Mouse (Mus musculus): ENCODE results near the gene Ypel3. TPM values are rescaled to one million over a fixed set of nuclear protein-coding genes. Genes with fewer than 3 reads are reported as not detected.

Ypel3 gene
- polyA plus RNA-seq, 1 experiment from 2014 or later = 64.6 TPM

- Histone ChIP-seq H3K27ac (ENCODE audit: low read depth, low read length) (peak overlapping the region; percentile 89), H3K4me2 (replicated peaks; ENCODE audit: low read depth) (peak overlapping the region; percentile 85), H3K9me3 (ENCODE audit: control insufficient read depth) (no peaks in the 10 kb centered on the region), H3K36me3 (ENCODE audit: control insufficient read depth, insufficient read depth) (peaks cover 27% of the 10 kb centered on the region), H3K4me1 (replicated peaks; ENCODE audit: control insufficient read depth, insufficient read depth, low read length) (0 out of 2 replicates have a peak, but pooled peaks cover 3% of the 10 kb centered on the region), H3K9ac (ENCODE audit: low read depth, low read length) (peak overlapping the region; percentile 68), H3K27me3 (replicated peaks; ENCODE audit: control insufficient read depth, insufficient read depth, low read length) (no peaks in the 10 kb centered on the region), H3K4me3 (ENCODE audit: low read depth, low read length) (peak overlapping the region; percentile 86)
- TF ChIP-seq CTCF (IDR thresholded peaks at IDR 0.05; ENCODE audit: low read depth) = no peak
- under 1% methylated on average over 40 of the region's 40 CpGs for WGBS
- ATAC-seq = peak; percentile 9
Measured at GRCm38 (mm10) chr7:126798127-126799049, 21.6 kb downstream of the Ypel3 start.

DNA sequence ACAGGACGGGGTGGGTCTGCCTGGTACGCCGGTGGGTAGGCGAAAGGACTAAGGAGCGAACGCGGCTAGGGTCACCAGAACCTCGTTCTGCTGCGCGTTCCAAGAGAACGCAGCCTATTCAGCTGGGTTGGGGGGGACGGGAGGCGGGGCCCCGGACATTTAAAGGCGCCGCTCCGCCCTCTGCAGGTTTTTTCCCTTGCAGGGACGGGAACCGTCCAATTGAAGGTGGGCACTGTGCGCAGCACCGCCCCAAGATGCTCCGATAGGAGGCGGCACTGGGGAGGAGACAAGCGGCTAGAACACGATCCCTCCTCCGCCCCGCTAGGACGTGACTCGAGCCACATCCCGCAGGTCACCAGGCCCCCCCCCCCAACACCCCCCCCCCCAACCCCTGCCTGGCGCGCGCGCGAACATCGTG, 22.3 kb downstream of the Ypel3 start:
- ATAC-seq = peak; percentile 92
- Histone ChIP-seq H3K27me3 (replicated peaks; ENCODE audit: control insufficient read depth, insufficient read depth, low read length) (no peaks in the 10 kb centered on the region), H3K4me1 (replicated peaks; ENCODE audit: control insufficient read depth, insufficient read depth, low read length) (0 out of 2 replicates have a peak, but pooled peaks cover 3% of the 10 kb centered on the region), H3K27ac (ENCODE audit: low read depth, low read length) (peak overlapping the region; percentile 89), H3K9ac (ENCODE audit: low read depth, low read length) (peak overlapping the region; percentile 68), H3K36me3 (ENCODE audit: control insufficient read depth, insufficient read depth) (peaks cover 27% of the 10 kb centered on the region), H3K4me3 (ENCODE audit: low read depth, low read length) (peak overlapping the region; percentile 86), H3K4me2 (replicated peaks; ENCODE audit: low read depth) (peak overlapping the region; percentile 85), H3K9me3 (ENCODE audit: control insufficient read depth) (no peaks in the 10 kb centered on the region)
- peak; percentile 67 for TF ChIP-seq CTCF (IDR thresholded peaks at IDR 0.05; ENCODE audit: low read depth)
- WGBS = under 1% methylated on average over 29 of the region's 36 CpGs

GRCm38 (mm10) chr7:126799468-126800268, 22.9 kb downstream of the Ypel3 start:
- peak; percentile 78 for ATAC-seq
- WGBS = 4% methylated on average over 38 of the region's 38 CpGs
- H3K27me3 ChIP-seq (replicated peaks; ENCODE audit: control insufficient read depth, insufficient read depth, low read length) = no peaks in the 10 kb centered on the region

DNA sequence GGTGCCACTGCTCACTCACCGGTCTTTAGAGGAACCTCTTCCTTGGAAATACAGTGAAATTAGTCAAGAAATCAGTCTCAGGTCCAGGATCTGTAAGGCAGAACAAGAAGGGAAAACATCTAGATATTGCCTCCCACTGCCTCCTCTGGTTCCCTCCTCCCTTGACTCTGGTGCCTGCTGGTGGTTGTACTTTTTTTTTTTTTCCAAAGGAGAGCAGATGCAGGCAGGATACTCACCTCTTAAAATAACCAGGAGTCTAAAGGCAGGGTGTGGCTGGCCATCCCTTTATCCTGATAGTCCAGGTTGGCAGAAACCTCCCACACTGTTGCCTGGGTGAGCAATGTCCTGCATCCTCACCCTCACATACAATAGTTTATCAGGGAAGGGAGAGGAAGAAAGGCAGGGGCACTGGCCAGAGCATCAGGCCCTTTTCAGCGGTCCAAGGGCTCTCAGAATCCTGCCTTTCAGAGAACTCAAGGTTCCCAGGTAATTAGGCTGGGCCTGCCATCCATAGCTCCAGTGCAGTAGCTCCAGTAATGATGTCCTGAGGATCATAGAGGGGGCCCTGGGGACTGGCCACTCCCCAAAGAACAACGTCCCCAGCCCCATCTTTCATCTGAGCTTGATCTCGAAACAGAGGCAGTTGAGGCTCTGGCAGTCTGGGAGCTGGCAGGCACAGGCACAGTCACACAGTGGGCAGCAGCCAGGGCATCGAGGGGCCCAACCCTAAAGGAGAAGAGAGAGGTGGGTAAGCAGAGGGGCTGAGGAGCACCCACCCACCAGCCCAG, 23.7 kb downstream of the Ypel3 start:
- WGBS = 61% methylated on average over 5 of the region's 5 CpGs

More at GRCm38 (mm10) chr7:126799468-126800268, 22.9 kb downstream of the Ypel3 start:
- no peaks in the 10 kb centered on the region for H3K9me3 ChIP-seq (ENCODE audit: control insufficient read depth)
- peaks cover 25% of the 10 kb centered on the region for H3K36me3 ChIP-seq (ENCODE audit: control insufficient read depth, insufficient read depth)
- H3K9ac ChIP-seq (ENCODE audit: low read depth, low read length) = peak overlapping the region; percentile 60
- peak overlapping the region; percentile 86 for H3K4me3 ChIP-seq (ENCODE audit: low read depth, low read length)
- H3K27ac ChIP-seq (ENCODE audit: low read depth, low read length) = peak overlapping the region; percentile 89
- 0 out of 2 replicates have a peak, but pooled peaks cover 3% of the 10 kb centered on the region for H3K4me1 ChIP-seq (replicated peaks; ENCODE audit: control insufficient read depth, insufficient read depth, low read length)
- peak overlapping the region; percentile 85 for H3K4me2 ChIP-seq (replicated peaks; ENCODE audit: low read depth)
- peak; percentile 57 for TF ChIP-seq CTCF (IDR thresholded peaks at IDR 0.05; ENCODE audit: low read depth)

DNA sequence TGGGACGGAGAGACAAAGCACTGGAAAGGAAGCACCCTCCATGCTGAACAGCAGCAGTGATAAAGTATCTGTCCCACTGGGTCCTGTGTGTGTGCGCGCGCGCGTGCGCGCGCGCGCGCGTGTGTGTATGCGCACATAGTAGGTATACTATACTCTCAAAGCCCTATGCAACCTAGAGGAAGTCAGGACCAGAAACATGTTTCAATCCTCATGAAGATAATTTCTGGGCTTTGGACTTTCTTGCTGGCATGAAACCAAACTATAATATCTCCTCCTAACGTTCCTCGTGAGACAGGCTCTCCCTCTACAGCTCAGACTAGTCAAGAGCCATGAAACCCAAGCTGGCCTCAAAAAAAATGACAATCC, 24.3 kb downstream of the Ypel3 start:
- 88% methylated on average over 16 of the region's 16 CpGs for WGBS
- no peak for ATAC-seq
- Histone ChIP-seq H3K27me3 (replicated peaks; ENCODE audit: control insufficient read depth, insufficient read depth, low read length) (no peaks in the 10 kb centered on the region), H3K4me2 (replicated peaks; ENCODE audit: low read depth) (no peak overlapping the region), H3K4me3 (ENCODE audit: low read depth, low read length) (no peak overlapping the region), H3K27ac (ENCODE audit: low read depth, low read length) (no peak overlapping the region), H3K9me3 (ENCODE audit: control insufficient read depth) (no peaks in the 10 kb centered on the region), H3K9ac (ENCODE audit: low read depth, low read length) (no peak overlapping the region), H3K4me1 (replicated peaks; ENCODE audit: control insufficient read depth, insufficient read depth, low read length) (0 out of 2 replicates have a peak, but pooled peaks cover 3% of the 10 kb centered on the region), H3K36me3 (ENCODE audit: control insufficient read depth, insufficient read depth) (peaks cover 11% of the 10 kb centered on the region; the same call in 1 of the 2 replicates)
- no peak for TF ChIP-seq CTCF (IDR thresholded peaks at IDR 0.05; ENCODE audit: low read depth)

More for the DNA sequence above, 23.7 kb downstream of the Ypel3 start:
- H3K27ac ChIP-seq (ENCODE audit: low read depth, low read length) = peak overlapping the region; percentile 89
- H3K27me3 ChIP-seq (replicated peaks; ENCODE audit: control insufficient read depth, insufficient read depth, low read length) = no peaks in the 10 kb centered on the region
- peak overlapping the region; percentile 86 for H3K4me3 ChIP-seq (ENCODE audit: low read depth, low read length)
- peaks cover 17% of the 10 kb centered on the region; the same call in 1 of the 2 replicates for H3K36me3 ChIP-seq (ENCODE audit: control insufficient read depth, insufficient read depth)
- H3K9me3 ChIP-seq (ENCODE audit: control insufficient read depth) = no peaks in the 10 kb centered on the region
- 0 out of 2 replicates have a peak, but pooled peaks cover 3% of the 10 kb centered on the region for H3K4me1 ChIP-seq (replicated peaks; ENCODE audit: control insufficient read depth, insufficient read depth, low read length)
- no peak; the same call in 1 of the 2 replicates for TF ChIP-seq CTCF (IDR thresholded peaks at IDR 0.05; ENCODE audit: low read depth)
- no peak for ATAC-seq
- peak overlapping the region; percentile 60 for H3K9ac ChIP-seq (ENCODE audit: low read depth, low read length)
- H3K4me2 ChIP-seq (replicated peaks; ENCODE audit: low read depth) = peak overlapping the region; percentile 85

All from intestine, postnatal 0 days (tissue).